Mouse (Mus musculus): ENCODE measurements around the gene Ube2t. TPM values are rescaled to one million over a fixed set of nuclear protein-coding genes. Genes with fewer than 3 reads are reported as not detected.

Ube2t gene
- polyA plus RNA-seq, 1 experiment from 2014 or later, result 27.7 TPM

GRCm38 (mm10) chr1:134955637-134956176 lies 6.7 kb upstream of the Ube2t start, which contains the start of gene Ppp1r12b:
Gene Ppp1r12b (minus strand): TSS chr1:134955942.
- under 1% methylated on average over 39 of the region's 39 CpGs for WGBS
- Histone ChIP-seq H3K4me2 (replicated peaks) (peak within 1 kb of the TSS; percentile 82), H3K27ac (peak within 1 kb of the TSS; percentile 77)

GRCm38 (mm10) chr1:134960634-134961033 lies 1.7 kb upstream of the Ube2t start:
- Histone ChIP-seq H3K4me3 (no peak overlapping the region), H3K27me3 (replicated peaks) (no peaks in the 10 kb centered on the region), H3K36me3 (no peaks in the 10 kb centered on the region), H3K4me2 (replicated peaks) (no peak overlapping the region), H3K9ac (no peak overlapping the region), H3K9me3 (no peaks in the 10 kb centered on the region), H3K27ac (no peak overlapping the region), H3K4me1 (peaks cover 8% of the 10 kb centered on the region; the same call in 1 of the 2 replicates)
- 65% methylated on average over 7 of the region's 7 CpGs for WGBS
- no peak for ATAC-seq (ENCODE audit: low FRiP score, low read depth)

More at GRCm38 (mm10) chr1:134955637-134956176, 6.7 kb upstream of the Ube2t start, which contains the start of gene Ppp1r12b:
- H3K9me3 ChIP-seq, result no peaks in the 10 kb centered on the region
- no peaks in the 10 kb centered on the region for H3K27me3 ChIP-seq (replicated peaks)
- no peaks in the 10 kb centered on the region for H3K36me3 ChIP-seq
- H3K4me1 ChIP-seq, result peaks cover 13% of the 10 kb centered on the region
- peak within 1 kb of the TSS; percentile 81 for H3K9ac ChIP-seq
- peak; percentile 99 for ATAC-seq (ENCODE audit: low FRiP score, low read depth)
- peak within 1 kb of the TSS; percentile 74 for H3K4me3 ChIP-seq

- Histone ChIP-seq H3K36me3 (no peaks in the 10 kb centered on the region), H3K4me3 (peak overlapping the region; percentile 65), H3K27me3 (replicated peaks) (no peaks in the 10 kb centered on the region), H3K4me1 (peaks cover 8% of the 10 kb centered on the region; the same call in 1 of the 2 replicates), H3K4me2 (replicated peaks) (peak overlapping the region; percentile 67), H3K27ac (no peak overlapping the region), H3K9me3 (no peaks in the 10 kb centered on the region), H3K9ac (peak overlapping the region; percentile 53)
- WGBS, result 5% methylated on average over 11 of the region's 11 CpGs
- ATAC-seq (ENCODE audit: low FRiP score, low read depth), result peak; percentile 57; the same call in 1 of the 2 replicates
Measured at GRCm38 (mm10) chr1:134962821-134963220, 456 bp downstream of the Ube2t start.

- H3K4me2 ChIP-seq (replicated peaks), result no peak overlapping the region
- peaks cover 8% of the 10 kb centered on the region; the same call in 1 of the 2 replicates for H3K4me1 ChIP-seq
- no peaks in the 10 kb centered on the region for H3K9me3 ChIP-seq
- H3K27ac ChIP-seq, result no peak overlapping the region
- H3K9ac ChIP-seq, result no peak overlapping the region
- ATAC-seq (ENCODE audit: low FRiP score, low read depth), result no peak
- H3K36me3 ChIP-seq, result peaks cover 19% of the 10 kb centered on the region; the same call in 1 of the 2 replicates
- WGBS, result 95% methylated on average over 2 of the region's 2 CpGs
- H3K4me3 ChIP-seq, result no peak overlapping the region
- no peaks in the 10 kb centered on the region for H3K27me3 ChIP-seq (replicated peaks)
Measured at GRCm38 (mm10) chr1:134965430-134965829, 3.1 kb downstream of the Ube2t start.

- 70% methylated on average over 1 of the region's 1 CpGs for WGBS
Measured at GRCm38 (mm10) chr1:134972920-134973319, 10.6 kb downstream of the Ube2t start.

GRCm38 (mm10) chr1:134987173-134987961 lies 25.0 kb downstream of the Ube2t start:
- WGBS, result 33% methylated on average over 47 of the region's 48 CpGs
- H3K36me3 ChIP-seq, result no peaks in the 10 kb centered on the region
- 0 out of 2 replicates have a peak, but pooled peaks cover 5% of the 10 kb centered on the region for H3K27me3 ChIP-seq (replicated peaks)
- peak overlapping the region; percentile 92 for H3K4me2 ChIP-seq (replicated peaks)
- H3K9ac ChIP-seq, result peak overlapping the region; percentile 47
- H3K27ac ChIP-seq, result no peak overlapping the region
- peak overlapping the region; percentile 39 for H3K4me3 ChIP-seq
- H3K4me1 ChIP-seq, result peaks cover 8% of the 10 kb centered on the region
- peak; percentile 71 for ATAC-seq (ENCODE audit: low FRiP score, low read depth)
- H3K9me3 ChIP-seq, result 0 out of 2 replicates have a peak, but pooled peaks cover 4% of the 10 kb centered on the region

More at GRCm38 (mm10) chr1:134972920-134973319, 10.6 kb downstream of the Ube2t start:
- no peak for ATAC-seq (ENCODE audit: low FRiP score, low read depth)
- Histone ChIP-seq H3K27me3 (replicated peaks) (no peaks in the 10 kb centered on the region), H3K9ac (no peak overlapping the region), H3K4me2 (replicated peaks) (no peak overlapping the region), H3K9me3 (no peaks in the 10 kb centered on the region), H3K4me1 (no peaks in the 10 kb centered on the region), H3K4me3 (no peak overlapping the region), H3K36me3 (peaks cover 27% of the 10 kb centered on the region), H3K27ac (no peak overlapping the region)

- H3K9ac ChIP-seq, result peak overlapping the region; percentile 47
- H3K27ac ChIP-seq, result no peak overlapping the region
- H3K4me1 ChIP-seq, result peaks cover 8% of the 10 kb centered on the region
- H3K9me3 ChIP-seq, result 0 out of 2 replicates have a peak, but pooled peaks cover 4% of the 10 kb centered on the region
- H3K27me3 ChIP-seq (replicated peaks), result 0 out of 2 replicates have a peak, but pooled peaks cover 5% of the 10 kb centered on the region
- peak; percentile 25; the same call in 1 of the 2 replicates for ATAC-seq (ENCODE audit: low FRiP score, low read depth)
- H3K36me3 ChIP-seq, result no peaks in the 10 kb centered on the region
- peak overlapping the region; percentile 39 for H3K4me3 ChIP-seq
- 10% methylated on average over 14 of the region's 14 CpGs for WGBS
- peak overlapping the region; percentile 92 for H3K4me2 ChIP-seq (replicated peaks)
Measured at GRCm38 (mm10) chr1:134987962-134988341, 25.6 kb downstream of the Ube2t start.

- Histone ChIP-seq H3K27ac (no peak overlapping the region), H3K4me3 (no peak overlapping the region), H3K9ac (no peak overlapping the region), H3K9me3 (0 out of 2 replicates have a peak, but pooled peaks cover 4% of the 10 kb centered on the region), H3K4me2 (replicated peaks) (no peak overlapping the region), H3K27me3 (replicated peaks) (0 out of 2 replicates have a peak, but pooled peaks cover 5% of the 10 kb centered on the region), H3K4me1 (peaks cover 8% of the 10 kb centered on the region), H3K36me3 (no peaks in the 10 kb centered on the region)
- 9% methylated on average over 7 of the region's 7 CpGs for WGBS
- ATAC-seq (ENCODE audit: low FRiP score, low read depth), result no peak
Measured at GRCm38 (mm10) chr1:134989372-134989771, 27.0 kb downstream of the Ube2t start.

- ATAC-seq (ENCODE audit: low FRiP score, low read depth), result no peak
- no peak overlapping the region for H3K4me3 ChIP-seq
- H3K9ac ChIP-seq, result no peak overlapping the region
- H3K4me2 ChIP-seq (replicated peaks), result no peak overlapping the region
- peaks cover 8% of the 10 kb centered on the region for H3K4me1 ChIP-seq
- H3K9me3 ChIP-seq, result no peaks in the 10 kb centered on the region
- WGBS, result 49% methylated on average over 8 of the region's 8 CpGs
- H3K27me3 ChIP-seq (replicated peaks), result 0 out of 2 replicates have a peak, but pooled peaks cover 5% of the 10 kb centered on the region
- no peaks in the 10 kb centered on the region for H3K36me3 ChIP-seq
- H3K27ac ChIP-seq, result no peak overlapping the region
Measured at GRCm38 (mm10) chr1:134992046-134992645, 29.8 kb downstream of the Ube2t start.

GRCm38 (mm10) chr1:134994739-134995138 lies 32.4 kb downstream of the Ube2t start:
- no peak overlapping the region for H3K9ac ChIP-seq
- no peaks in the 10 kb centered on the region for H3K9me3 ChIP-seq
- H3K4me1 ChIP-seq, result no peaks in the 10 kb centered on the region
- ATAC-seq (ENCODE audit: low FRiP score, low read depth), result no peak
- H3K36me3 ChIP-seq, result no peaks in the 10 kb centered on the region
- H3K27ac ChIP-seq, result no peak overlapping the region
- no peak overlapping the region for H3K4me3 ChIP-seq
- WGBS, result 80% methylated on average over 3 of the region's 3 CpGs
- H3K4me2 ChIP-seq (replicated peaks), result no peak overlapping the region
- H3K27me3 ChIP-seq (replicated peaks), result no peaks in the 10 kb centered on the region

- H3K36me3 ChIP-seq, result no peaks in the 10 kb centered on the region
- ATAC-seq (ENCODE audit: low FRiP score, low read depth), result no peak
- H3K4me1 ChIP-seq, result no peaks in the 10 kb centered on the region
- 58% methylated on average over 4 of the region's 4 CpGs for WGBS
- no peaks in the 10 kb centered on the region for H3K27me3 ChIP-seq (replicated peaks)
- no peak overlapping the region for H3K4me3 ChIP-seq
- H3K9me3 ChIP-seq, result no peaks in the 10 kb centered on the region
- no peak overlapping the region for H3K4me2 ChIP-seq (replicated peaks)
- no peak overlapping the region for H3K9ac ChIP-seq
- no peak overlapping the region for H3K27ac ChIP-seq
Measured at GRCm38 (mm10) chr1:134995437-134995836, 33.1 kb downstream of the Ube2t start.

GRCm38 (mm10) chr1:134995954-134996353 lies 33.6 kb downstream of the Ube2t start:
- Histone ChIP-seq H3K27ac (no peak overlapping the region), H3K4me1 (no peaks in the 10 kb centered on the region), H3K9ac (no peak overlapping the region), H3K27me3 (replicated peaks) (no peaks in the 10 kb centered on the region), H3K4me2 (replicated peaks) (no peak overlapping the region), H3K4me3 (no peak overlapping the region), H3K9me3 (no peaks in the 10 kb centered on the region), H3K36me3 (no peaks in the 10 kb centered on the region)
- no peak for ATAC-seq (ENCODE audit: low FRiP score, low read depth)
- 23% methylated on average over 1 of the region's 1 CpGs for WGBS
